Mouse (Mus musculus) stomach, embryonic 16.5 days (tissue): Measurements from ENCODE around the gene Ggact. TPM values are rescaled to one million over a fixed set of nuclear protein-coding genes. Genes with fewer than 3 reads are reported as not detected.

Experiments
- ATAC-seq: fragments of 200-750 bp; cut with Nextera tagmentation; 2 replicates; pipeline ENCODE4 v1.8.0; 2017; ENCODE audit warnings: moderate number of reproducible peaks, moderate TSS enrichment; ENCODE audit not compliant: insufficient read depth, low FRiP score
- H3K27ac ChIP-seq: fragments of 300-500 bp; sonication (generic); 2 replicates; pipeline ENCODE4 v1.5.1; 2014; ENCODE audit warnings: low read length
- H3K27me3 ChIP-seq: fragments of 300-500 bp; sonication (generic); 2 replicates; pipeline ENCODE4 v1.6.1; 2014; ENCODE audit warnings: low read length, control low read depth, mixed read lengths; ENCODE audit not compliant: control insufficient read depth, insufficient read depth
- H3K36me3 ChIP-seq: fragments of 300-500 bp; sonication (generic); 2 replicates; pipeline ENCODE4 v1.6.1; 2014; ENCODE audit warnings: low read length; ENCODE audit not compliant: control insufficient read depth, insufficient read depth
- H3K4me1 ChIP-seq: fragments of 300-500 bp; sonication (generic); 2 replicates; pipeline ENCODE4 v1.6.1; 2014; ENCODE audit warnings: low read length, control low read depth, mixed read lengths; ENCODE audit not compliant: control insufficient read depth, insufficient read depth
- H3K4me2 ChIP-seq: fragments of 300-500 bp; sonication (generic); 2 replicates; pipeline ENCODE4 v1.6.1; 2014; ENCODE audit warnings: low read depth, low read length, mixed read lengths
- H3K4me3 ChIP-seq: fragments of 300-500 bp; sonication (generic); replicated peaks from 2 replicates; pipeline ENCODE4 v1.5.1; 2014; ENCODE audit warnings: mild to moderate bottlenecking, low read length
- H3K9ac ChIP-seq: fragments of 300-500 bp; sonication (generic); 2 replicates; pipeline ENCODE4 v1.6.1; 2014; ENCODE audit warnings: low read length
- H3K9me3 ChIP-seq: fragments of 300-500 bp; sonication (generic); replicated peaks from 2 replicates; pipeline ENCODE4 v1.6.1; 2016; ENCODE audit warnings: low read length, control low read depth; ENCODE audit not compliant: control insufficient read depth
- WGBS: fragments of 180-500 bp; shearing (Covaris S2); extraction: QIAGEN DNeasy Blood & Tissue Kit; methylation state at CpG from one replicate; pipeline ENCODE4 v1.1.7; 2014; 5-methylcytosine and 5-hydroxymethylcytosine counted together
- polyA plus RNA-seq: library from polyadenylated mRNA; unstranded; fragments of >200 nt; fragmentation: Nextera tagmentation; extraction: Ambion mirVana; gene quantifications from 2 replicates; pipeline ENCODE4 v1.2.1, GENCODE M21; 2015

Ggact gene
- polyA plus RNA-seq, 1 experiment from 2014 or later = 33.0 TPM

GRCm38 (mm10) chr14:122877787-122878186, 35.8 kb downstream of the Ggact start:
- ATAC-seq = no peak
- no peaks in the 10 kb centered on the region for H3K9me3 ChIP-seq
- no peaks in the 10 kb centered on the region for H3K4me1 ChIP-seq
- H3K4me2 ChIP-seq = no peak overlapping the region
- no peak overlapping the region for H3K9ac ChIP-seq
- 80% methylated on average over 3 of the region's 3 CpGs for WGBS
- no peaks in the 10 kb centered on the region for H3K36me3 ChIP-seq
- no peaks in the 10 kb centered on the region for H3K27me3 ChIP-seq
- H3K4me3 ChIP-seq = no peak overlapping the region
- H3K27ac ChIP-seq = no peak overlapping the region

- Histone ChIP-seq H3K9ac (no peak overlapping the region), H3K4me1 (no peaks in the 10 kb centered on the region), H3K27me3 (no peaks in the 10 kb centered on the region), H3K4me3 (no peak overlapping the region), H3K27ac (no peak overlapping the region), H3K36me3 (no peaks in the 10 kb centered on the region), H3K4me2 (no peak overlapping the region), H3K9me3 (no peaks in the 10 kb centered on the region)
- 67% methylated on average over 7 of the region's 7 CpGs for WGBS
- ATAC-seq = no peak
Measured at GRCm38 (mm10) chr14:122876723-122877122, 36.8 kb downstream of the Ggact start.

- peak; percentile 80; the same call in 1 of the 2 replicates for ATAC-seq
Measured at GRCm38 (mm10) chr14:122876163-122876562, 37.4 kb downstream of the Ggact start.

GRCm38 (mm10) chr14:122875636-122876035, 37.9 kb downstream of the Ggact start:
- ATAC-seq = no peak
- Histone ChIP-seq H3K4me3 (no peak overlapping the region), H3K27ac (no peak overlapping the region), H3K4me2 (no peak overlapping the region), H3K27me3 (no peaks in the 10 kb centered on the region), H3K9ac (no peak overlapping the region), H3K9me3 (no peaks in the 10 kb centered on the region), H3K4me1 (no peaks in the 10 kb centered on the region), H3K36me3 (no peaks in the 10 kb centered on the region)
- 76% methylated on average over 6 of the region's 6 CpGs for WGBS

More at GRCm38 (mm10) chr14:122876163-122876562, 37.4 kb downstream of the Ggact start:
- Histone ChIP-seq H3K27me3 (no peaks in the 10 kb centered on the region), H3K36me3 (no peaks in the 10 kb centered on the region), H3K4me3 (no peak overlapping the region), H3K9ac (no peak overlapping the region), H3K4me1 (no peaks in the 10 kb centered on the region), H3K4me2 (no peak overlapping the region), H3K27ac (no peak overlapping the region), H3K9me3 (no peaks in the 10 kb centered on the region)
- 3% methylated on average over 6 of the region's 6 CpGs for WGBS

- no peak for ATAC-seq
- no peak overlapping the region for H3K4me2 ChIP-seq
- no peak overlapping the region for H3K9ac ChIP-seq
- WGBS = 86% methylated on average over 8 of the region's 8 CpGs
- no peaks in the 10 kb centered on the region for H3K9me3 ChIP-seq
- H3K4me1 ChIP-seq = no peaks in the 10 kb centered on the region
- no peaks in the 10 kb centered on the region for H3K36me3 ChIP-seq
- H3K27me3 ChIP-seq = no peaks in the 10 kb centered on the region
- H3K27ac ChIP-seq = no peak overlapping the region
- no peak overlapping the region for H3K4me3 ChIP-seq
Measured at GRCm38 (mm10) chr14:122875056-122875455, 38.5 kb downstream of the Ggact start.

DNA sequence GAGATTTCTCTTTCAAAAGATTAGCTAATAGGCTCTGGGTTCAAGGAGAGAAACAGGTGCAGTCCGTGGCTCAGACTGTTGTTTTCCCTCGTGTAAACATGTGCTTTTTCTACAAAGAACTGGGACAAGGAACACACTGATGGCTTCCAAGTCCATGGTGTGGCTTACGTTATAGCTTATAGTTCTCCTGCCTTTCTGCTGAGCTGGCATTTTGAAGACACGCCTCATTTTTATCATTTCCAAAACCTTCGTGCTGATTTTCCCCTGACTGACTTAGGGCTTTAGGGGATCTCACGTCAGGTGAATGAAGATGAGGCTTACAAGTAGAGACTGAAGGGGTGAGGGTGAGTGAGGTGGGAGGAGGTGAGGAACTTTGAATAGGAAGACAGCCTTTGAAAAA, 40.9 kb downstream of the Ggact start:
- H3K27me3 ChIP-seq = no peaks in the 10 kb centered on the region
- no peak overlapping the region for H3K4me2 ChIP-seq
- H3K4me3 ChIP-seq = no peak overlapping the region
- H3K4me1 ChIP-seq = no peaks in the 10 kb centered on the region
- WGBS = 63% methylated on average over 6 of the region's 6 CpGs
- no peaks in the 10 kb centered on the region for H3K9me3 ChIP-seq
- no peak for ATAC-seq
- H3K36me3 ChIP-seq = no peaks in the 10 kb centered on the region
- H3K9ac ChIP-seq = no peak overlapping the region
- H3K27ac ChIP-seq = no peak overlapping the region

GRCm38 (mm10) chr14:122871841-122872580, 41.5 kb downstream of the Ggact start:
- no peaks in the 10 kb centered on the region for H3K36me3 ChIP-seq
- no peaks in the 10 kb centered on the region for H3K4me1 ChIP-seq
- H3K9ac ChIP-seq = no peak overlapping the region
- H3K27ac ChIP-seq = no peak overlapping the region
- ATAC-seq = no peak
- WGBS = 54% methylated on average over 4 of the region's 4 CpGs
- no peak overlapping the region for H3K4me2 ChIP-seq
- no peaks in the 10 kb centered on the region for H3K27me3 ChIP-seq
- H3K9me3 ChIP-seq = no peaks in the 10 kb centered on the region
- H3K4me3 ChIP-seq = no peak overlapping the region

- Histone ChIP-seq H3K9ac (no peak overlapping the region), H3K27ac (no peak overlapping the region), H3K36me3 (no peaks in the 10 kb centered on the region), H3K4me3 (no peak overlapping the region), H3K4me1 (no peaks in the 10 kb centered on the region), H3K4me2 (no peak overlapping the region), H3K27me3 (no peaks in the 10 kb centered on the region), H3K9me3 (no peaks in the 10 kb centered on the region)
- WGBS = 76% methylated on average over 6 of the region's 6 CpGs
- ATAC-seq = no peak
Measured at GRCm38 (mm10) chr14:122869831-122870230, 43.7 kb downstream of the Ggact start.

GRCm38 (mm10) chr14:122867531-122868285, 45.8 kb downstream of the Ggact start:
- no peaks in the 10 kb centered on the region for H3K4me1 ChIP-seq
- no peak overlapping the region for H3K4me3 ChIP-seq
- ATAC-seq = no peak
- no peak overlapping the region for H3K9ac ChIP-seq
- no peaks in the 10 kb centered on the region for H3K36me3 ChIP-seq
- WGBS = 68% methylated on average over 4 of the region's 4 CpGs
- H3K27me3 ChIP-seq = no peaks in the 10 kb centered on the region
- H3K27ac ChIP-seq = no peak overlapping the region
- H3K9me3 ChIP-seq = no peaks in the 10 kb centered on the region
- H3K4me2 ChIP-seq = no peak overlapping the region
